In genomic region chr9:25489221-25489960, GRCm38 (mm10) we compare ENCODE assay signal across 21 mouse cellular contexts. TPM values are rescaled to one million over a fixed set of nuclear protein-coding genes. Genes with fewer than 3 reads are reported as not detected.
DNase-seq lines count a peak whose midpoint lies in the region; ATAC-seq and TF ChIP-seq lines count a peak whose summit lies in the region.
"Had no signal": no experiment of that assay in that cellular context is flagged by ENCODE, and none has a peak within 500 bp of the region (broad histone marks: within the 10 kb centered on the region; RNA-seq: fewer than 3 reads in every experiment).

No protein-coding gene starts in this region.

- H3K27ac ChIP-seq in heart, embryonic 13.5 days (replicated peaks) = peak overlapping the region; percentile 39; the same call in 1 of the 2 replicates
- no peak overlapping the region for H3K27ac ChIP-seq in kidney, postnatal 0 days
- no peak overlapping the region for H3K27ac ChIP-seq in kidney, adult 2 months (ENCODE audit: insufficient read depth, low read depth, low read length)
- H3K27ac ChIP-seq: embryonic facial prominence, embryonic 12.5 days; hindbrain, embryonic 10.5 days; layer of hippocampus, adult 2 months; midbrain, embryonic 10.5 days; neural tube, embryonic 13.5 days had no signal

- no peaks in the 10 kb centered on the region for H3K27me3 ChIP-seq in heart, embryonic 13.5 days (replicated peaks)
- H3K27me3 ChIP-seq in kidney, postnatal 0 days (ENCODE audit: insufficient read depth, low read length) = no peaks in the 10 kb centered on the region
- H3K27me3 ChIP-seq in kidney, adult 2 months (replicated peaks; ENCODE audit: control insufficient read depth, insufficient read depth, low read length) = no peaks in the 10 kb centered on the region
- H3K27me3 ChIP-seq: embryonic facial prominence, embryonic 12.5 days; neural tube, embryonic 13.5 days had no signal

- no peak for TF ChIP-seq CTCF in kidney, postnatal 0 days (IDR thresholded peaks at IDR 0.05; ENCODE audit: low read depth)
- TF ChIP-seq CTCF in kidney, adult 2 months (conservative IDR thresholded peaks at IDR 0.05; ENCODE audit: insufficient read depth, insufficient read length, low read depth, low read length) = no peak

- no peak overlapping the region for H3K4me3 ChIP-seq in heart, embryonic 13.5 days
- H3K4me3 ChIP-seq in kidney, postnatal 0 days (replicated peaks; ENCODE audit: low read depth, low read length) = no peak overlapping the region
- no peak overlapping the region for H3K4me3 ChIP-seq in kidney, adult 2 months (ENCODE audit: insufficient read depth, low read depth, low read length)
- H3K4me3 ChIP-seq: embryonic facial prominence, embryonic 12.5 days; hindbrain, embryonic 10.5 days; layer of hippocampus, adult 2 months; midbrain, embryonic 10.5 days; myocyte; neural tube, embryonic 13.5 days had no signal

- no peak for TF ChIP-seq POLR2A in kidney, adult 2 months (IDR thresholded peaks at IDR 0.05; ENCODE audit: low read depth, low read length)

- H3K36me3 ChIP-seq in heart, embryonic 13.5 days = 0 out of 2 replicates have a peak, but pooled peaks cover 13% of the 10 kb centered on the region
- no peaks in the 10 kb centered on the region for H3K36me3 ChIP-seq in kidney, postnatal 0 days (ENCODE audit: insufficient read depth, low read length)
- H3K36me3 ChIP-seq in kidney, adult 2 months (ENCODE audit: control insufficient read depth, insufficient read depth, low read length) = no peaks in the 10 kb centered on the region
- H3K36me3 ChIP-seq: hindbrain, embryonic 10.5 days; midbrain, embryonic 10.5 days; neural tube, embryonic 13.5 days had no signal

- peak; percentile 11 for DNase-seq in cerebellum, adult 9-10 months
- no peak for DNase-seq in cerebellum, postnatal 25 days
- no peak for DNase-seq in heart, adult 18-20 months
- DNase-seq in kidney, postnatal 0 days (ENCODE audit: low spot score) = peak; percentile 24
- no peak for DNase-seq in kidney, adult 2 months
- no peak for DNase-seq in urinary bladder, postnatal 14 days (ENCODE audit: low spot score)
- DNase-seq: cerebellum, adult 11-12 months; kidney, adult 18-20 months; kidney, postnatal 25 days; liver, postnatal 0 days; thymus, postnatal 36 days had no signal

- no peak overlapping the region for H3K4me2 ChIP-seq in heart, embryonic 13.5 days
- no peak overlapping the region for H3K4me2 ChIP-seq in kidney, postnatal 0 days (ENCODE audit: low read length)
- H3K4me2 ChIP-seq: embryonic facial prominence, embryonic 12.5 days; liver, embryonic 11.5 days; neural tube, embryonic 13.5 days had no signal

- 52% methylated on average over 7 of the region's 7 CpGs for WGBS in heart, embryonic 13.5 days
- WGBS in kidney, postnatal 0 days = 82% methylated on average over 7 of the region's 7 CpGs
- WGBS in kidney, adult 2 months = 77% methylated on average over 7 of the region's 7 CpGs

- H3K9me3 ChIP-seq in heart, embryonic 13.5 days = no peaks in the 10 kb centered on the region
- no peaks in the 10 kb centered on the region for H3K9me3 ChIP-seq in kidney, postnatal 0 days (replicated peaks; ENCODE audit: low read length)
- H3K9me3 ChIP-seq: embryonic facial prominence, embryonic 12.5 days; hindbrain, embryonic 10.5 days; midbrain, embryonic 10.5 days; neural tube, embryonic 13.5 days had no signal

- peaks cover 77% of the 10 kb centered on the region for H3K4me1 ChIP-seq in heart, embryonic 13.5 days
- H3K4me1 ChIP-seq in kidney, postnatal 0 days (replicated peaks; ENCODE audit: insufficient read depth, low read length) = peaks cover 10% of the 10 kb centered on the region
- peaks cover 5% of the 10 kb centered on the region; the same call in 1 of the 2 replicates for H3K4me1 ChIP-seq in kidney, adult 2 months (ENCODE audit: control insufficient read depth, insufficient read depth, low read length)

- ATAC-seq in heart, embryonic 13.5 days (ENCODE audit: extremely low read depth, insufficient number of reproducible peaks, low FRiP score, low TSS enrichment) = no peak
- ATAC-seq in kidney, postnatal 0 days (replicated peaks; ENCODE audit: low FRiP score, low read depth) = no peak
- ATAC-seq: hindbrain, embryonic 16.5 days; lung, postnatal 0 days had no signal

- H3K9ac ChIP-seq in heart, embryonic 13.5 days = peak overlapping the region; percentile 37
- no peak overlapping the region for H3K9ac ChIP-seq in kidney, postnatal 0 days (ENCODE audit: low read depth, low read length)
- H3K9ac ChIP-seq: embryonic facial prominence, embryonic 12.5 days; liver, postnatal 0 days; neural tube, embryonic 13.5 days had no signal

RNA-seq across cellular contexts. Expression of gene Eepd1, which starts 8.0 kb away (rescaled TPM):
- 21.4 and 23.2 TPM in 2 replicates for polyA plus RNA-seq in heart, embryonic 13.5 days (2015; fragmentation: Nextera tagmentation; extraction: Ambion mirVana)
- 10 to 100 TPM; 21.5 to 25.5 TPM for total RNA-seq in heart, adult 18-20 months (2021)
- 5.1 and 5.4 TPM in 2 replicates for polyA plus RNA-seq in kidney, postnatal 0 days (2015; fragmentation: Nextera tagmentation; extraction: Ambion mirVana)
- 4.3 and 4.8 TPM in 2 replicates for polyA plus RNA-seq in kidney, adult 2 months (2012; rRNA removed)

Comparison
In these comparisons a context has a peak if more than half of its experiments do, and no peak if none do; other contexts are left out.
1. DNase-seq: peak in cerebellum, adult 9-10 months (single experiment) and kidney, postnatal 0 days (single experiment); none in cerebellum, postnatal 25 days (0 of 2), heart, adult 18-20 months (0 of 2), kidney, adult 2 months (single experiment) and urinary bladder, postnatal 14 days (single experiment).